Mouse (Mus musculus) CH12F3 (cell line): Measurements from ENCODE around the gene Kif18b.

ENCODE experiments used
- in situ Hi-C: fragments of 300-500 bp; cut with MboI; formaldehyde crosslinking; loops from 2 replicates; pipeline ENCODE4 v1.14.3; 2020; ENCODE audit warnings: low sequenced_read_pairs

Kif18b gene

GRCm38 (mm10) chr11:102924557-102925350 lies at the start of gene Kif18b:
Gene Kif18b, minus strand, starts transcription at chr11:102925124.
- in situ Hi-C loops: no loop called here

- in situ Hi-C loops: no loop called here
Measured at GRCm38 (mm10) chr11:102972326-102972725, 47.4 kb upstream of the Kif18b start.

- in situ Hi-C loops: no loop called here
Measured at GRCm38 (mm10) chr11:102971604-102972003, 46.7 kb upstream of the Kif18b start.

GRCm38 (mm10) chr11:102964547-102965091 lies 39.7 kb upstream of the Kif18b start:
- in situ Hi-C loops: no loop called here

- in situ Hi-C loops: no loop called here
Measured at GRCm38 (mm10) chr11:102963855-102964546, 39.1 kb upstream of the Kif18b start.

GRCm38 (mm10) chr11:102963246-102963854 lies 38.4 kb upstream of the Kif18b start:
- in situ Hi-C loops: no loop called here

- in situ Hi-C loops: no loop called here
Measured at GRCm38 (mm10) chr11:102962861-102963245, 37.9 kb upstream of the Kif18b start.

- in situ Hi-C loops: no loop called here
Measured at GRCm38 (mm10) chr11:102961082-102961481, 36.2 kb upstream of the Kif18b start.

GRCm38 (mm10) chr11:102958870-102959269 lies 33.9 kb upstream of the Kif18b start:
- in situ Hi-C loops: no loop called here

GRCm38 (mm10) chr11:102958431-102958830 lies 33.5 kb upstream of the Kif18b start:
- in situ Hi-C loops: no loop called here

- in situ Hi-C loops: no loop called here
Measured at GRCm38 (mm10) chr11:102957692-102958091, 32.8 kb upstream of the Kif18b start.

- in situ Hi-C loops: no loop called here
Measured at GRCm38 (mm10) chr11:102956962-102957614, 32.2 kb upstream of the Kif18b start.

- in situ Hi-C loops: no loop called here
Measured at GRCm38 (mm10) chr11:102952922-102953321, 28.0 kb upstream of the Kif18b start.

- in situ Hi-C loops: no loop called here
Measured at GRCm38 (mm10) chr11:102948043-102948961, 23.4 kb upstream of the Kif18b start.

- in situ Hi-C loops: no loop called here
Measured at GRCm38 (mm10) chr11:102946992-102947343, 22.0 kb upstream of the Kif18b start.

- in situ Hi-C loops: no loop called here
Measured at GRCm38 (mm10) chr11:102946265-102946991, 21.5 kb upstream of the Kif18b start, which contains the start of gene C1ql1. Gene C1ql1, minus strand, starts transcription at chr11:102946688.

- in situ Hi-C loops: no loop called here
Measured at GRCm38 (mm10) chr11:102945306-102946264, 20.7 kb upstream of the Kif18b start.

GRCm38 (mm10) chr11:102941236-102941635 lies 16.3 kb upstream of the Kif18b start:
- in situ Hi-C loops: no loop called here
